8 mouse cellular contexts compared by ENCODE assay signal in genomic region chr16:16302369-16303137, GRCm38 (mm10). TPM values are rescaled to one million over a fixed set of nuclear protein-coding genes. Genes with fewer than 3 reads are reported as not detected.
DNase-seq lines count a peak whose midpoint lies in the region; ATAC-seq and TF ChIP-seq lines count a peak whose summit lies in the region.

Yars2 (plus strand) TSS chr16:16302965.

- H3K9me3 ChIP-seq in ES-E14 (ENCODE audit: control insufficient read depth, insufficient read depth, low read depth, low read length): no peaks in the 10 kb centered on the region
- no peaks in the 10 kb centered on the region for H3K9me3 ChIP-seq in forebrain, embryonic 16.5 days (ENCODE audit: control insufficient read depth, low read length)
- no peaks in the 10 kb centered on the region for H3K9me3 ChIP-seq in lung, embryonic 14.5 days (ENCODE audit: low read depth, low read length)

- peaks cover 2% of the 10 kb centered on the region in 2 experiments; a peak in 2 of 4 replicates for H3K4me1 ChIP-seq in ES-E14 (ENCODE audit: control insufficient read depth in 2 of 2, insufficient read depth in 2 of 2, low read length in 2 of 2, poor library complexity in 1 of 2)
- peaks cover 16% of the 10 kb centered on the region for H3K4me1 ChIP-seq in forebrain, embryonic 16.5 days (replicated peaks; ENCODE audit: control insufficient read depth, insufficient read depth, low read length)
- H3K4me1 ChIP-seq in lung, embryonic 14.5 days (ENCODE audit: insufficient read depth): peaks cover 3% of the 10 kb centered on the region; the same call in 1 of the 2 replicates
- no peaks in the 10 kb centered on the region for H3K4me1 ChIP-seq in olfactory bulb, adult 2 months (ENCODE audit: control insufficient read depth, insufficient read depth, low read length)
- H3K4me1 ChIP-seq in thymus, adult 2 months (replicated peaks; ENCODE audit: control insufficient read depth, insufficient read depth, low read length): peaks cover 3% of the 10 kb centered on the region; the same call in 1 of the 2 replicates

- TF ChIP-seq CTCF in layer of hippocampus, adult 2 months (conservative IDR thresholded peaks at IDR 0.05): peak; percentile 67
- peak; percentile 83 for TF ChIP-seq CTCF in lung, embryonic 14.5 days (IDR thresholded peaks at IDR 0.05; ENCODE audit: low read depth)
- peak; percentile 58 for TF ChIP-seq CTCF in olfactory bulb, adult 2 months (IDR thresholded peaks at IDR 0.05; ENCODE audit: insufficient read depth, low read depth, low read length)
- TF ChIP-seq CTCF in thymus, adult 2 months (IDR thresholded peaks at IDR 0.05; ENCODE audit: borderline replicate concordance, control insufficient read depth, extremely low read depth, insufficient read depth, low read length, poor library complexity): peak; percentile 33; the same call in 1 of the 2 replicates

- in situ Hi-C loops in ES-E14 (cut with MboI; ENCODE audit: low sequenced_read_pairs in 2 of 2, unreplicated experiment in 2 of 2): no loop called here

- peaks cover 9% of the 10 kb centered on the region; the same call in 1 of the 2 replicates for H3K36me3 ChIP-seq in ES-E14 (ENCODE audit: control insufficient read depth, insufficient read depth, low read length, poor library complexity, severe bottlenecking)
- peaks cover 8% of the 10 kb centered on the region for H3K36me3 ChIP-seq in forebrain, embryonic 16.5 days (ENCODE audit: control insufficient read depth, insufficient read depth)
- H3K36me3 ChIP-seq in lung, embryonic 14.5 days (ENCODE audit: insufficient read depth): peaks cover 16% of the 10 kb centered on the region
- H3K36me3 ChIP-seq in thymus, adult 2 months (ENCODE audit: control insufficient read depth, insufficient read depth, low read length): peaks cover 5% of the 10 kb centered on the region

- DNase-seq in ES-E14 (ENCODE audit: low read depth, low spot score): peak; percentile 80
- DNase-seq in cerebellum, adult 11-12 months: peak; percentile 94
- DNase-seq in heart, postnatal 36 days: peak; percentile 91
- peak; percentile 91 to 94 for DNase-seq in layer of hippocampus, adult 2 months (ENCODE audit: low spot score in 2 of 2)
- peak; percentile 96 for DNase-seq in lung, embryonic 14.5 days
- DNase-seq in thymus, adult 2 months: peak; percentile 86

- H3K4me2 ChIP-seq in forebrain, embryonic 16.5 days (ENCODE audit: low read length): peak within 1 kb of the TSS; percentile 84
- H3K4me2 ChIP-seq in lung, embryonic 14.5 days: peak within 1 kb of the TSS; percentile 77

- intact Hi-C loops in heart, postnatal 36 days (cut with DNase I): loop anchor here (2.0 to 10.0 kb wide), 7 partner anchors 56 to 468 kb away; partner anchors contain the start of genes Dnm1l and Mzt2

- peak; percentile 99 for ATAC-seq in forebrain, embryonic 16.5 days
- peak; percentile 99 for ATAC-seq in lung, embryonic 14.5 days (ENCODE audit: insufficient read depth)

- H3K4me3 ChIP-seq in ES-E14 (ENCODE audit: insufficient read depth in 1 of 2, low read depth in 1 of 2, low read length in 2 of 2, poor library complexity in 1 of 2, severe bottlenecking in 1 of 2): peak within 1 kb of the TSS; percentile 80 to 83
- H3K4me3 ChIP-seq in forebrain, embryonic 16.5 days (replicated peaks; ENCODE audit: low read length): peak within 1 kb of the TSS; percentile 61
- H3K4me3 ChIP-seq in layer of hippocampus, adult 2 months: peak within 1 kb of the TSS; percentile 94
- peak within 1 kb of the TSS; percentile 96 for H3K4me3 ChIP-seq in lung, embryonic 14.5 days (ENCODE audit: low read depth, low read length)
- H3K4me3 ChIP-seq in olfactory bulb, adult 2 months (ENCODE audit: insufficient read depth, low read depth, low read length): peak within 1 kb of the TSS; percentile 84
- peak within 1 kb of the TSS; percentile 70 for H3K4me3 ChIP-seq in thymus, adult 2 months (ENCODE audit: control insufficient read depth, insufficient read depth, low read length)

- peak; percentile 75 for TF ChIP-seq POLR2A in olfactory bulb, adult 2 months (IDR thresholded peaks at IDR 0.05; ENCODE audit: insufficient read depth, low read depth, low read length)
- TF ChIP-seq POLR2A in thymus, adult 2 months (IDR thresholded peaks at IDR 0.05; ENCODE audit: control insufficient read depth, extremely low read depth, insufficient read depth, low read length, poor library complexity): peak; percentile 86

- no peaks in the 10 kb centered on the region for H3K27me3 ChIP-seq in forebrain, embryonic 16.5 days (replicated peaks; ENCODE audit: control insufficient read depth, insufficient read depth, low read length)
- H3K27me3 ChIP-seq in lung, embryonic 14.5 days (ENCODE audit: insufficient read depth, low read length): no peaks in the 10 kb centered on the region
- H3K27me3 ChIP-seq in thymus, adult 2 months (ENCODE audit: control insufficient read depth, insufficient read depth, low read length): no peaks in the 10 kb centered on the region

- peak within 1 kb of the TSS; percentile 99 for H3K9ac ChIP-seq in ES-E14 (ENCODE audit: insufficient read depth, low read depth, low read length, poor library complexity, severe bottlenecking)
- peak within 1 kb of the TSS; percentile 62 for H3K9ac ChIP-seq in forebrain, embryonic 16.5 days (replicated peaks; ENCODE audit: low read depth, low read length)
- H3K9ac ChIP-seq in lung, embryonic 14.5 days: peak within 1 kb of the TSS; percentile 91

- H3K27ac ChIP-seq in ES-E14 (ENCODE audit: insufficient read depth, low read depth, low read length, poor library complexity, severe bottlenecking): peak within 1 kb of the TSS; percentile 83
- H3K27ac ChIP-seq in forebrain, embryonic 16.5 days (ENCODE audit: low read length): peak within 1 kb of the TSS; percentile 95
- peak within 1 kb of the TSS; percentile 95 for H3K27ac ChIP-seq in layer of hippocampus, adult 2 months
- H3K27ac ChIP-seq in lung, embryonic 14.5 days (ENCODE audit: low read depth): peak within 1 kb of the TSS; percentile 97
- peak within 1 kb of the TSS; percentile 93 for H3K27ac ChIP-seq in olfactory bulb, adult 2 months (ENCODE audit: insufficient read depth, low read depth, low read length)
- peak within 1 kb of the TSS; percentile 48 for H3K27ac ChIP-seq in thymus, adult 2 months (ENCODE audit: control insufficient read depth, insufficient read depth, low read length)

- under 1% methylated on average over 50 of the region's 50 CpGs for WGBS in forebrain, embryonic 16.5 days
- WGBS in lung, embryonic 14.5 days: under 1% methylated on average over 50 of the region's 50 CpGs
- under 1% methylated on average over 50 of the region's 50 CpGs for WGBS in olfactory bulb, adult 2 months
- WGBS in thymus, adult 2 months: under 1% methylated on average over 50 of the region's 50 CpGs

TF ChIP-seq in ES-E14, 5 proteins besides CTCF, POLR2A, EP300 and RAD21:
- TF ChIP-seq HCFC1 (IDR thresholded peaks at IDR 0.05; ENCODE audit: borderline replicate concordance, insufficient read depth, low read length): peak; percentile 83
- TF ChIP-seq ZNF384 (IDR thresholded peaks at IDR 0.05; ENCODE audit: low read depth, low read length): no peak
- TF ChIP-seq MAFK (IDR thresholded peaks at IDR 0.05; ENCODE audit: insufficient read depth, low read depth, low read length): no peak
- TF ChIP-seq ZC3H11A (IDR thresholded peaks at IDR 0.05; ENCODE audit: borderline replicate concordance, low read depth, low read length): 0 out of 2 replicates have a peak, but pooled peaks have one; percentile 22
TF ChIP-seq in ES-E14: peak in this region for 2.

RNA-seq across cellular contexts. Expression of gene Yars2, which starts in this region (rescaled TPM):
- total RNA-seq in ES-E14 (2012; rRNA removed): 68.6 and 95.9 TPM in 2 replicates
- polyA plus RNA-seq in forebrain, embryonic 16.5 days (2015; fragmentation: Nextera tagmentation; extraction: Ambion mirVana): 26.2 and 27.1 TPM in 2 replicates
- 10 to 100 TPM; 36.9 to 39.7 TPM for total RNA-seq in heart, postnatal 36 days (2021)
- total RNA-seq in layer of hippocampus, adult 2 months (2021): 10 to 100 TPM; 23.5 TPM
- 44.1 and 44.2 TPM in 2 replicates for polyA plus RNA-seq in lung, embryonic 14.5 days (2014; fragmentation: Nextera tagmentation; extraction: Ambion mirVana)
- not detected in 2 replicates for polyA plus RNA-seq in olfactory bulb, adult 2 months (2012; ENCODE audit: insufficient read depth, insufficient read length, low replicate concordance, missing spikeins)
- 33.8 and 41.6 TPM in 2 replicates for polyA plus RNA-seq in thymus, adult 2 months (2012; rRNA removed)

Comparison
In these comparisons a context has a peak if more than half of its experiments do, and no peak if none do; other contexts are left out.
1. Peak in every context shown above with its lines: DNase-seq, ATAC-seq, H3K4me3 ChIP-seq and H3K27ac ChIP-seq.
2. RNA of gene Yars2 (polyA plus RNA-seq): 44.1 to 44.2 TPM in lung, embryonic 14.5 days, 33.8 to 41.6 TPM in thymus, adult 2 months and 26.2 to 27.1 TPM in forebrain, embryonic 16.5 days; not detected in olfactory bulb, adult 2 months; every median in the first group is over 10 times any median in the second.
3. CTCF ChIP-seq: peak in every context shown above with its lines; median percentile 83 in lung, embryonic 14.5 days; 67 in layer of hippocampus, adult 2 months; 58 in olfactory bulb, adult 2 months; 33 in thymus, adult 2 months.